Mouse (Mus musculus) left cerebral cortex, adult 11 months (tissue): ENCODE results near the gene Rreb1.

Experiments
- DNase-seq: peaks from one replicate; pipeline ENCODE4 v3.0.0; 2022; ENCODE audit warnings: low spot score

The Rreb1 gene

GRCm38 (mm10) chr13:37778147-37778593, at the start of gene Rreb1:
Gene Rreb1 (plus strand): TSS chr13:37778400.
- peak; percentile 6 for DNase-seq

- no peak for DNase-seq
Observed at GRCm38 (mm10) chr13:37728551-37728950, 49.6 kb upstream of the Rreb1 start.

GRCm38 (mm10) chr13:37731914-37732693, 46.1 kb upstream of the Rreb1 start:
- no peak for DNase-seq

GRCm38 (mm10) chr13:37734501-37734900, 43.7 kb upstream of the Rreb1 start:
- DNase-seq: no peak

- no peak for DNase-seq
Observed at GRCm38 (mm10) chr13:37740111-37740510, 38.1 kb upstream of the Rreb1 start.

- no peak for DNase-seq
Observed at GRCm38 (mm10) chr13:37740752-37741151, 37.4 kb upstream of the Rreb1 start.

- DNase-seq: no peak
Observed at GRCm38 (mm10) chr13:37742248-37742647, 36.0 kb upstream of the Rreb1 start.

GRCm38 (mm10) chr13:37747504-37747903, 30.7 kb upstream of the Rreb1 start:
- DNase-seq: no peak

GRCm38 (mm10) chr13:37749485-37749884, 28.7 kb upstream of the Rreb1 start:
- peak; percentile 4 for DNase-seq

GRCm38 (mm10) chr13:37751154-37751950, 26.8 kb upstream of the Rreb1 start:
- peak; percentile 3 for DNase-seq

GRCm38 (mm10) chr13:37759341-37760012, 18.7 kb upstream of the Rreb1 start:
- DNase-seq: no peak

GRCm38 (mm10) chr13:37760013-37760342, 18.2 kb upstream of the Rreb1 start:
- DNase-seq: no peak

GRCm38 (mm10) chr13:37760373-37760772, 17.8 kb upstream of the Rreb1 start:
- no peak for DNase-seq

- no peak for DNase-seq
Observed at GRCm38 (mm10) chr13:37760957-37761941, 17.0 kb upstream of the Rreb1 start.

- DNase-seq: no peak
Observed at GRCm38 (mm10) chr13:37763800-37764407, 14.3 kb upstream of the Rreb1 start.

- no peak for DNase-seq
Observed at GRCm38 (mm10) chr13:37769777-37770176, 8.4 kb upstream of the Rreb1 start.

- no peak for DNase-seq
Observed at GRCm38 (mm10) chr13:37773476-37773875, 4.7 kb upstream of the Rreb1 start.

GRCm38 (mm10) chr13:37776675-37777074, 1.5 kb upstream of the Rreb1 start:
- no peak for DNase-seq

GRCm38 (mm10) chr13:37777351-37778146, 651 bp upstream of the Rreb1 start:
- no peak for DNase-seq

GRCm38 (mm10) chr13:37778594-37779231, 513 bp downstream of the Rreb1 start:
- peak; percentile 2 for DNase-seq
